Mouse (Mus musculus) erythroblast, embryonic 14.5 days (primary cell): ENCODE measurements around the gene Synpo2.

Experiments
- GATA1 ChIP-seq: IDR thresholded peaks from 2 replicates; pipeline ENCODE4 v1.6.1; 2012; ENCODE audit warnings: low read length, inconsistent platforms, mixed read lengths
- TAL1 ChIP-seq: IDR thresholded peaks from 3 replicates; pipeline ENCODE4 v1.6.1; 2012; ENCODE audit warnings: low read length, inconsistent platforms, mixed read lengths

GRCm38 (mm10) chr3:123282866-123283615 is 47.1 kb upstream of the Synpo2 start:
- TF ChIP-seq GATA1 (no peak), TAL1 (no peak)
